In genomic region chr1:138571038-138571441, GRCm38 (mm10) we compare ENCODE assay signal across 14 mouse cellular contexts. TPM values are rescaled to one million over a fixed set of nuclear protein-coding genes. Genes with fewer than 3 reads are reported as not detected.
DNase-seq lines count a peak whose midpoint lies in the region; ATAC-seq and TF ChIP-seq lines count a peak whose summit lies in the region.
"Had no signal": no experiment of that assay in that cellular context is flagged by ENCODE, and none has a peak within 500 bp of the region (broad histone marks: within the 10 kb centered on the region; RNA-seq: fewer than 3 reads in every experiment).

No protein-coding gene starts in this region.

- peaks cover 19% of the 10 kb centered on the region for H3K4me1 ChIP-seq in heart, embryonic 15.5 days (replicated peaks)
- peaks cover 14% of the 10 kb centered on the region for H3K4me1 ChIP-seq in midbrain, embryonic 13.5 days (replicated peaks)
- H3K4me1 ChIP-seq in midbrain, postnatal 0 days (ENCODE audit: insufficient read depth, low read length): 0 out of 2 replicates have a peak, but pooled peaks cover 3% of the 10 kb centered on the region
- H3K4me1 ChIP-seq: embryonic facial prominence, embryonic 15.5 days had no signal

- intact Hi-C loops in heart, postnatal 25 days (cut with DNase I): no loop called here

- no peaks in the 10 kb centered on the region for H3K9me3 ChIP-seq in heart, embryonic 15.5 days (replicated peaks)
- H3K9me3 ChIP-seq in midbrain, embryonic 13.5 days: no peaks in the 10 kb centered on the region
- no peaks in the 10 kb centered on the region for H3K9me3 ChIP-seq in midbrain, postnatal 0 days (ENCODE audit: low read length)
- H3K9me3 ChIP-seq: embryonic facial prominence, embryonic 15.5 days had no signal

- no peak for TF ChIP-seq CTCF in midbrain, postnatal 0 days (IDR thresholded peaks at IDR 0.05)

- no peaks in the 10 kb centered on the region for H3K36me3 ChIP-seq in heart, embryonic 15.5 days
- no peaks in the 10 kb centered on the region for H3K36me3 ChIP-seq in midbrain, embryonic 13.5 days
- no peaks in the 10 kb centered on the region for H3K36me3 ChIP-seq in midbrain, postnatal 0 days (ENCODE audit: insufficient read depth, low read length)
- H3K36me3 ChIP-seq: embryonic facial prominence, embryonic 15.5 days had no signal

- H3K4me3 ChIP-seq in heart, embryonic 15.5 days: no peak overlapping the region
- no peak overlapping the region for H3K4me3 ChIP-seq in midbrain, embryonic 13.5 days (replicated peaks)
- no peak overlapping the region for H3K4me3 ChIP-seq in midbrain, postnatal 0 days (ENCODE audit: low read depth, low read length)
- H3K4me3 ChIP-seq: embryonic facial prominence, embryonic 15.5 days; myocyte had no signal

- no peak for DNase-seq in heart, postnatal 25 days (ENCODE audit: low spot score)
- no peak for DNase-seq in midbrain, postnatal 0 days (ENCODE audit: low spot score)
- no peak for DNase-seq in spleen, postnatal 4 days (ENCODE audit: low spot score in 2 of 2)
- no peak for DNase-seq in cerebellum, adult 9-10 months
- DNase-seq: cerebellum, adult 11 months; liver; lung, adult 2 months; thymus, postnatal 36 days had no signal

- H3K9ac ChIP-seq in heart, embryonic 15.5 days: no peak overlapping the region
- H3K9ac ChIP-seq in midbrain, embryonic 13.5 days (replicated peaks): no peak overlapping the region
- no peak overlapping the region for H3K9ac ChIP-seq in midbrain, postnatal 0 days (replicated peaks; ENCODE audit: low read length, poor library complexity, severe bottlenecking)
- H3K9ac ChIP-seq: embryonic facial prominence, embryonic 15.5 days had no signal

- H3K4me2 ChIP-seq in heart, embryonic 15.5 days: no peak overlapping the region
- no peak overlapping the region for H3K4me2 ChIP-seq in midbrain, embryonic 13.5 days (replicated peaks)
- H3K4me2 ChIP-seq in midbrain, postnatal 0 days (ENCODE audit: low read depth, low read length, poor library complexity, severe bottlenecking): no peak overlapping the region
- H3K4me2 ChIP-seq: embryonic facial prominence, embryonic 15.5 days had no signal

- WGBS in heart, embryonic 15.5 days: 51% methylated on average over 2 of the region's 2 CpGs
- WGBS in midbrain, embryonic 13.5 days: 77% methylated on average over 2 of the region's 2 CpGs
- 84% methylated on average over 2 of the region's 2 CpGs for WGBS in midbrain, postnatal 0 days

- H3K27me3 ChIP-seq in heart, embryonic 15.5 days: no peaks in the 10 kb centered on the region
- H3K27me3 ChIP-seq in midbrain, embryonic 13.5 days: no peaks in the 10 kb centered on the region
- no peaks in the 10 kb centered on the region for H3K27me3 ChIP-seq in midbrain, postnatal 0 days (ENCODE audit: insufficient read depth, low read length)
- H3K27me3 ChIP-seq: embryonic facial prominence, embryonic 15.5 days had no signal

- peak overlapping the region; percentile 68; the same call in 1 of the 2 replicates for H3K27ac ChIP-seq in heart, embryonic 15.5 days
- H3K27ac ChIP-seq in midbrain, embryonic 13.5 days: peak overlapping the region; percentile 49
- H3K27ac ChIP-seq in midbrain, postnatal 0 days (ENCODE audit: low read depth, low read length): no peak overlapping the region
- H3K27ac ChIP-seq: embryonic facial prominence, embryonic 15.5 days had no signal

- ATAC-seq in heart, embryonic 15.5 days (replicated peaks; ENCODE audit: insufficient number of reproducible peaks, insufficient read depth, low FRiP score, low read depth): 0 out of 2 replicates have a peak, but pooled peaks have one; percentile 22
- no peak; the same call in 1 of the 2 replicates for ATAC-seq in midbrain, embryonic 13.5 days
- no peak for ATAC-seq in midbrain, postnatal 0 days (ENCODE audit: low FRiP score)
- peak; percentile 56 for ATAC-seq in common myeloid progenitor, adult 5-6 weeks (replicated peaks; ENCODE audit: low read depth, poor library complexity, severe bottlenecking)
- ATAC-seq: intestine, postnatal 0 days had no signal

RNA-seq across cellular contexts. Expression of gene Nek7, which starts 48.9 kb away (rescaled TPM):
- 44.4 and 45.7 TPM in 2 replicates for polyA plus RNA-seq in heart, embryonic 15.5 days (2015; fragmentation: Nextera tagmentation; extraction: Ambion mirVana)
- total RNA-seq in heart, postnatal 25 days (2021): 10 to 100 TPM; 67.3 to 71.1 TPM
- polyA plus RNA-seq in midbrain, embryonic 13.5 days (2015; fragmentation: Nextera tagmentation; extraction: Ambion mirVana): 21.8 and 23.6 TPM in 2 replicates
- 19.7 and 25.7 TPM in 2 replicates for total RNA-seq in midbrain, postnatal 0 days (2014; rRNA removed)
- 22.4 and 24.0 TPM in 2 replicates for polyA plus RNA-seq in midbrain, postnatal 0 days (2015; fragmentation: Nextera tagmentation; extraction: Ambion mirVana)
- 27.0 and 30.5 TPM in 2 replicates for total RNA-seq in common myeloid progenitor, adult 5-6 weeks (2017)

Comparison
In these comparisons a context has a peak if more than half of its experiments do, and no peak if none do; other contexts are left out.
1. ATAC-seq: peak in heart, embryonic 15.5 days (single experiment) and common myeloid progenitor, adult 5-6 weeks (single experiment); none in midbrain, embryonic 13.5 days (single experiment) and midbrain, postnatal 0 days (single experiment).